Mouse (Mus musculus): ENCODE measurements around the gene Gng7.

DNA sequence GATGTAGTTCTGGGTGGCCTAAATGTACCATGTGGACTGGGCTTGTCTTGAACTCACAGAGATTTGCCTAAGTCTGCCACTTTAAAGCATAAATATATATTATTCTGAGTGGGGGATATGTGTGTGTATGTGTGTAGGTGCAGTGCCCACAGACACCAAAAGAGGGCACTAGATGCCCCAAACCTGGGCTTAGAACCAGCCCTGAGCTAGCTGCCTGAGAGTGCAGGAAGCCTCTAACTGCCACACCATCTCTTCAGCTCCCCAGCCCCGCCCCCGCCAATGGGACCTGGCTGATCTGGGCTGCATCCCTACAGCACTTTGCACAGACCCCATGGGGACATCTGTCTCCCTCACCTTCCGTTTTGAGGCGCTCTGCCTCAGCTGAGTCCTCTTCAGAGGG, 35.9 kb upstream of the Gng7 start:
- TF ChIP-seq CTCF (IDR thresholded peaks at IDR 0.05; ENCODE audit: insufficient read depth, low read length) (peak; percentile 41), POLR2A (IDR thresholded peaks at IDR 0.05; ENCODE audit: borderline replicate concordance, extremely low read depth, low read depth, low read length) (no peak)
